Mouse (Mus musculus) bone marrow, adult 2 months (tissue): ENCODE data around the gene Zmynd12. TPM values are rescaled to one million over a fixed set of nuclear protein-coding genes. Genes with fewer than 3 reads are reported as not detected.

ENCODE experiments used
- H3K27ac ChIP-seq: fragments of 200-500 bp; 2 replicates; pipeline ENCODE4 v1.5.1; 2012; ENCODE audit warnings: low read depth, mild to moderate bottlenecking, control low read depth, inconsistent platforms, low read length; ENCODE audit not compliant: control insufficient read depth, poor library complexity, insufficient read depth
- H3K4me1 ChIP-seq: fragments of 200-500 bp; 2 replicates; pipeline ENCODE4 v1.6.1; 2011; ENCODE audit warnings: low read length; ENCODE audit not compliant: control insufficient read depth, insufficient read depth
- H3K4me3 ChIP-seq: fragments of 200-500 bp; replicated peaks from 2 replicates; pipeline ENCODE3; 2011; ENCODE audit warnings: mild to moderate bottlenecking, low read depth, low read length, control low read depth; ENCODE audit not compliant: control insufficient read depth
- CTCF ChIP-seq: fragments of 200-500 bp; IDR thresholded peaks from 2 replicates; pipeline ENCODE4 v1.5.1; 2011; ENCODE audit warnings: low read length, control low read depth; ENCODE audit not compliant: control insufficient read depth, insufficient read depth
- POLR2A ChIP-seq: fragments of 200-500 bp; IDR thresholded peaks from 2 replicates; pipeline ENCODE4 v1.6.1; 2011; ENCODE audit warnings: low read depth, mild to moderate bottlenecking, control low read depth, low read length, borderline replicate concordance; ENCODE audit not compliant: control insufficient read depth
- WGBS: fragments of 180-500 bp; shearing (Covaris S2); methylation state at CpG from one replicate; pipeline ENCODE4 v1.1.7; 2018; 5-methylcytosine and 5-hydroxymethylcytosine counted together
- polyA plus RNA-seq: library from polyadenylated mRNA; stranded (reverse); fragments of >200 nt; gene quantifications from 2 replicates; pipeline ENCODE4 v1.2.4, GENCODE M21; 2011; ENCODE audit warnings: low replicate concordance; ENCODE audit not compliant: missing spikeins, insufficient read depth, insufficient read length

The Zmynd12 gene
- polyA plus RNA-seq, 1 experiment: not detected

DNA sequence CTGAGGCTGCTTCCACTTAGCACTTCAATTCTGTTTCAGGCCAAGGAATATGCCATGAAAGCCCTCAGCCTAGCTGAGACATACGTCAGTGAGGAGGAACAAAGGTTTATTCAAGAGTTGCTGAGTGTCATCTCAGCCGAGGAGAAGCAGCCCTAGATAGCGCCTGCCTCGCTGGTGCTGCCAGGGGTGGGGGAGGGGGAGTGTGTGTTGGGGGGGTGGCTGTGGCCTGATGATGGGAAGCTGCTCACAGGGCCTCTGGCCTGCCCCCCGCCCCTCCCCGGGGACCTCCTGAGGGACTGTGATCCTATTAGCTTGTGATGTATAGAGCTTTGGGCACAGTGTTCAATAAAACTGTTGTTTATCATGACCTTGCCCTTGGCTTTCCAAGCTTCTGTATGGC is 30.9 kb downstream of the Zmynd12 start:
- Histone ChIP-seq H3K4me3 (no peak overlapping the region), H3K27ac (no peak overlapping the region), H3K4me1 (no peaks in the 10 kb centered on the region)
- 50% methylated on average over 6 of the region's 6 CpGs for WGBS
- TF ChIP-seq POLR2A (no peak), CTCF (no peak)

DNA sequence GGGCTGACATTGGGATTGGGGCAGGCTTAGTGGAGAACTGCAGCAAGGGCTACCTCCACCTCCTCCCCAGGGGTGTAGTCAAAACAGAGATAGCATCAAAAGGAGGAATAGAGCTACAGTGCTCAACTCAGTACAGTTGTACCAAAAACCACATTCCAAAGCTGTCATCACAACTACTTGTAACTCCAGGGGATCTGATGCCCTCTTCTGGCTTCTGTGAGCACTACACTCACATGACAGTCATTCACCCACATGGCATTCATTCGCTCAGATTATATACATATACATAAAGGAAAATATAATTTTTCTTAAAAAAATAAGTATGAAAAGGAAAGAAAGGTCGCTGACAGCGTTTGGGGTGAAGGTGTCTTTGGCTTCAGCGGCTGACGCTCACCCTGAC is 37.7 kb downstream of the Zmynd12 start:
- TF ChIP-seq POLR2A: no peak
- 69% methylated on average over 5 of the region's 5 CpGs for WGBS
- Histone ChIP-seq H3K4me3 (no peak overlapping the region), H3K4me1 (no peaks in the 10 kb centered on the region), H3K27ac (no peak overlapping the region)

DNA sequence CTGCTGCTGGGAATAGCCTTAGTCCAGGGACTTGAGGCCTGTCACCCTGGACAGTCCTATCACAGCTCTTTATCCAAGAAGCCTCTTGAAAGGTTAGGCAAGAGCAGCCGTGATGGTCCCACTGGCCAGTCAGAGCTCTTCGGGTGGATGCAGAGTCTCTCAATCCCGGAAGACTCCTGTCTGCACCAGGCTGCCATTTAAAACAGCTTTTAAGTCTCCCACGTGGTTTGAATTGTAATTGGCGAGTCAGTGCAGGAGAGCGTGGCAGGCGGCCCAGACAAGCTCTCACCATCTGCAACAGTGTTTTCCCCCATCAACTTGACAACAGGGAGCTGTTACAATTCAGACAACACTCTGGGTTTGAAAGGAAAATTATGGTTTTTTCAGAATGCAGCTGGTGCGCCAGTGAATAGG is 38.1 kb downstream of the Zmynd12 start:
- no peak for TF ChIP-seq CTCF
- TF ChIP-seq POLR2A: no peak
- Histone ChIP-seq H3K4me1 (no peaks in the 10 kb centered on the region), H3K4me3 (no peak overlapping the region), H3K27ac (no peak overlapping the region)
- WGBS: 77% methylated on average over 8 of the region's 8 CpGs

DNA sequence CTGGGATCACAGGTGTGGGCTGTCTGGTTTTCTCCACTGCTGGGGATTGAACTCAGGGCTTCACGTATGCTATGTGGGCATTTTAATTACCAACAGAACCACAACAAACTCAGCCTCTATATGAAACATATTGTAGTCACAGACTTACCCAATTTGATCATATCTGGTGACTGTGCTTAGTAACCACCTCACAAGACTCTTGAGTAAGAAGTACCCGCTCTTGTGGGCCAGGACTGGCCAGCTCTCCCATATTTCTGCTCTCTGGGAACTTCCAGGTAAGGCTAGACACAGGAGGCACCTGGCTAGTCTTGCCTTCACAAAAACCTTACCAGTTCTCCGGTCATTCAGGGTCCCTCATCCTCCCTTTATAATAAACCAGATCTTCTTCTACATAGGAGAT is 39.8 kb downstream of the Zmynd12 start:
- Histone ChIP-seq H3K4me1 (no peaks in the 10 kb centered on the region), H3K4me3 (no peak overlapping the region), H3K27ac (no peak overlapping the region)
- 75% methylated on average over 3 of the region's 3 CpGs for WGBS
- TF ChIP-seq POLR2A: no peak
- TF ChIP-seq CTCF: no peak

DNA sequence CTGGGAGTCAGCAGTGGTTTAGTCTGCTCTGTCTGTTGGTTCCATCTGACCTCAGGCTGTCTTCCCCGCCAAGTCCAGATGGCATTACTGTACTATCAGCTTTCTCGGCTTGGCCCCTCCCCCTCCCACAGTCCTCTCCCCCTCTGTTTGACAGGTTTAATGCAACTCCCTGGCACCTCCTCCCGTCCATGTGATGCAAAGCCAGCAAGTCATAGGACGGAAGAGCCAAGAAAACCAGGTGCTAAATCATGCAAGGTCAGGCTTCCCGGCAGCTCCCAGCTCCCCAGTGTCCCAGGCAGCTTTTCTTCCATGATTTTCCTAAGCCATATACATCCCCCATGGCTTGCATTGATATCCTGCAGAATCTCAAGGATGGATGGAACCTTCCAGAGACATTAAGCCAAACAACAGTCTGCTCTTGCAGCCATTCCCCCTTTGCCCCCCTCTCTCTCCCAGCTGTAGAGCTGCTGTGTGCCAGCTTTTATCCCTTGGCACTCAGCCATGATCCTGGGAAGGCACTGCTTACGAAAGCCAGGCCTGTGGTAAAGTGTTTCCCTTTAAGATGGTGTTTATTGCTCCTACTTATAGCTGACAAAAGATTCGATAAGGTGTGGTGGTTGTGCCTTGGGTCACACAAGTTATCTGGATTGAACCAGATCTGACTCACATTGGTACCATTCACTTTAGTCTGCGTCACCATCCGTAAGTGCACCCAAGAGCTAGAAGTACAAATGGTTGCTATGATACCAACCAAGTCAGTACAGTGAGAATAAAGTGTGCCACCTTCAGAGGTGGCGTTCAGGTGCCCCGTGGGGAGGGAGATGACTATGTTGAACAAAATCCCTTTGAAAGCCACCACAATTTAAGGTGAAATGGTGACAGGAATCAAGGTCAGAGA is 40.5 kb downstream of the Zmynd12 start:
- no peak overlapping the region for H3K4me3 ChIP-seq
- no peak overlapping the region for H3K27ac ChIP-seq
- 67% methylated on average over 11 of the region's 11 CpGs for WGBS
- H3K4me1 ChIP-seq: peaks cover 1% of the 10 kb centered on the region; the same call in 1 of the 2 replicates
- TF ChIP-seq CTCF (no peak), POLR2A (no peak)

DNA sequence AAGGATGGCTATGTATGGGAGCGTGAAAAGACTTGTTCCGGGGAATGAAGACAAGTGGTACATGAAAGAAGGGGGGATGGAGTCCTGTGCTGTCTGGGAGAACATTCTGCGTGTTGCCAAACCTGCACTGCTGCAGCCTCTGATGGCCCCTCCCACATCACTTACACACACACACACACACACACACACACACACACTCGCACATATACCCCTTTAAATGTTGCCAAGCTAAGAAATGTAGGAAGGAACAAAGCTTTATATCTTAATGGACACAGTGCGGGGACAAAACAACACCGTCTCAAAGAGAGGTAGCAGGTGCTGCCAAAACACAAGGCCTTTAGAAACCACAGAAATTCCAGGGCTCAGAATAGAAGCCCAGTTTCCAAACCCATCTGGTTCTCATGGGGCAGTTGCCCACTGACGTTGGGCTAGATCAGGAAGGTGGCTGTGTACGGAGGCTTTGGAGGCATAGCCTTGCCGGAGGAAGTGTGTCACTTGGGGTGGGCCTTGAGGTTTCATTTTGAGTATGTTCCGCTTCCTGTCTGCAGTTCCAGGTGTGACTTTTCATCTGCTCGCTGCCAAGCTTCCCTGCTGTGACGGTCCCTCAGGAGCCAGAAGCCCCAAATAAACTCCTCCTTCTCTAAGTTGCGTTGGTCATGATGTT is 41.3 kb downstream of the Zmynd12 start:
- Histone ChIP-seq H3K4me1 (peaks cover 1% of the 10 kb centered on the region; the same call in 1 of the 2 replicates), H3K27ac (no peak overlapping the region), H3K4me3 (no peak overlapping the region)
- TF ChIP-seq CTCF: no peak
- TF ChIP-seq POLR2A: no peak
- WGBS: 35% methylated on average over 13 of the region's 13 CpGs

DNA sequence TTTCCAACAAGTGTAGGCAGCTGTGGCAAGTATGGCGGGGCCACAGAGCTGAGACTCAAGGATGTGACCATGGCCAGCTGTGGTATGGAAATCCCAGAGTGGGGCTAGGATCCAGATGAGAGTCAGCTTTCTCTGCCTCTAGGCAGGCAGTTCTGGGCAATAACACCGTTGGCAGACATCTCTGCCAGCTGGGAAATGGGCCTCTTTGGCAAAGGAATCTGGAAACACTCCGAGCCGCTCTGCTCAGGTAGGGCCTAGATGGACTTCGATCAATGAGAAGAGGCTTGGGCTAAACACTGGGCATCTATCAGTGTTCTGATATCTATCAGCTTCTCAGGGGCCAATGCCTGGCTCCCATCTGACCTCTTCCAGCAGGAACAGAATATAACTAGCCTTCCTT is 43.2 kb downstream of the Zmynd12 start:
- TF ChIP-seq POLR2A: no peak
- TF ChIP-seq CTCF: no peak
- no peak overlapping the region for H3K4me3 ChIP-seq
- no peak overlapping the region for H3K27ac ChIP-seq
- 79% methylated on average over 5 of the region's 5 CpGs for WGBS
- peaks cover 1% of the 10 kb centered on the region; the same call in 1 of the 2 replicates for H3K4me1 ChIP-seq

DNA sequence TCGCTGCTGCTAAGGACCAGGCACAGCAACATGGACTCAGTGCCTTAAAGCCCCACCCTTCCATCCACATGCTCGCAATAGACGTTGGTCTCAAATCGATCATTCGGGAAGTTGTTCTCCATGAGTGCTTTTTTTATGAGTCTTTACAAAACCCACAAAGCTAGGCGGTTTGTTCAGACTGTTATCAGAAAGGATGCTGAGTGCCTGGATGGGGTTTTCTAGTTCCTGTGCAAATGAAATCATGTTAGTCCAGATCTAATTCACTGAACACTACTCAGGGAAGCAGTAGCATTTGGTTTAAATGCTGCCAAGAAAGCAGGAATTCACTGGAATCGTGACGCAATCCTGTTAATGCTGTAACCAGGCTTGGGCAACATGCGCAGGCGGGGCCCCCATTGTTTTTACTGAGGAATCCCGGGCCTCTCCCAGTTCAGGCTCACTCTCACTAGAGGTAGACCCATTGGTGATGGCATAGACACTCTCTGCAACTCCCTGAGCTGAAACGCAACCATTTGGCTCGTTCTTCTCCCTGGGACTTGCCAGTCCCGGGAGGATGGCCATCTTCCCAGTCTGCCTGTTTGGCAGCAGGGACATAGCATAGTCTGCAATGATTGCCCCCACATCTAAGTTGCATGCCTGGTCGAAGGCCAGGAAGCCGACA is 45.2 kb downstream of the Zmynd12 start:
- 36% methylated on average over 16 of the region's 16 CpGs for WGBS
- TF ChIP-seq CTCF: no peak
- no peak for TF ChIP-seq POLR2A
- Histone ChIP-seq H3K27ac (no peak overlapping the region), H3K4me3 (no peak overlapping the region), H3K4me1 (peaks cover 1% of the 10 kb centered on the region; the same call in 1 of the 2 replicates)
